Mouse (Mus musculus) c-Kit-positive CD71-negative TER-119-negative erythroid progenitor cells, embryonic 14.5 days (primary cell): ENCODE results near the gene Hs2st1.

Experiments
- DNase-seq: peaks from one replicate; pipeline ENCODE4 v3.0.0-alpha.2; 2013; ENCODE audit warnings: low read depth

The Hs2st1 gene

GRCm38 (mm10) chr3:144586731-144587130 is 16.8 kb upstream of the Hs2st1 start:
- no peak for DNase-seq

- no peak for DNase-seq
These were observed 15.0 kb upstream of the Hs2st1 start for GRCm38 (mm10) chr3:144584789-144585553.

- DNase-seq: no peak
These were observed 13.8 kb upstream of the Hs2st1 start for GRCm38 (mm10) chr3:144583789-144584188.

- no peak for DNase-seq
These were observed 12.3 kb upstream of the Hs2st1 start for GRCm38 (mm10) chr3:144582306-144582705.

DNA sequence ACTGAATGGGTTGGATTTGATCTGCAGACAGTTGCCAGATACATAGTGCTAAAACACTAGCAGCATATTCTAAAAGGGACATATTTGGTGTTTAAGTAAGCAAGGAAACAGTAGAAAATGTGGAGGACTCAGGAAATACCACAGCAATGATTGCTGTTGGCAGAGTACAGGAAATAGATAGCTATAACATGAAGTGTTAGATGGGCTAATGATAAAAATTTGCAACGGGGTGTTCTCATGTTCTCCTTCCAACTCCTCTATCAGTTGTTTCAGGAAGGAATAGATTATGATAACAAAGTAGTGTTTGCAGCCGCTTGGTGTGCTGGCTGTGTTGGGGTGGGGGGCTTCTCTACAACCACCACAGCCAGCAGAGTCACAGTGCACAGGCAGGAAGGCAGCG is 11.9 kb upstream of the Hs2st1 start:
- no peak for DNase-seq

DNA sequence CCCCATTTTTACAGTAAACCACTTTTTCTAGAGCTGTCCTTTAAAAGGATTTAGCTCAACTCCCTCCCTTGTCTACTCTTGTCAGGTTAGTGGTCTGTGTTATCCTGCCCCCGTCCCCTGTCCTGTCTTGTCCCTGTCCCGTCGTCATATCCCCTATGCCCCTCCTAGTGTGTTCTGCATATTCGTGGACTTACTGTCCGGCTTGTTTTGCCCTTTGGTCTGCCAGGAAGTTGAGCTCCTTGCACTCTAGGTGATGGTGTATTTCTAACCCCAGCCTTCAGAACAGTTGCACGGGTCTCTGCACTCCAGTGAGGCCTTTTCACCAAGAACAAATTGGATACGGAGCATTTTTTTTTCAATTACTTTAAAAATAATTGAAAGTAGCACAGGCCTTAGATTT is 10.3 kb upstream of the Hs2st1 start:
- no peak for DNase-seq

DNA sequence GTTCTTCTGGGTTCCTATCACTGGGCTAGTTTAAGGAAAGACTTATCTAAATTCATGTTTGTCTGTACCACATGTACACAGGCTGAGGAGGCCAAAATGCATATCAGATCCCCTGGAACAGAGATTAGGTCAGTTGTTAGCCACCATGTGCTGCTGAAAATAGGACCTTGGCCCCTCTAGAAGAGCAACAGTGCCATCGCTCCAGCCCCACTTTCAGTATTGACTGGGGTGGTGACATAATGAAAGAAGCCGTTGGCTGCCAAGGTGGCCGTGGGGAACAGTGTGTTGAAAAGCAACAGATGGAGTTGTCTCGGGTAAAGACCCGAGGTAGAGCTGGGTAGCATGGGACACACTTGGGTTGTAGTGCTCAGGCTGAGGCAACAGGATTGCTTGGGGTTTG is 9.8 kb upstream of the Hs2st1 start:
- no peak for DNase-seq

DNA sequence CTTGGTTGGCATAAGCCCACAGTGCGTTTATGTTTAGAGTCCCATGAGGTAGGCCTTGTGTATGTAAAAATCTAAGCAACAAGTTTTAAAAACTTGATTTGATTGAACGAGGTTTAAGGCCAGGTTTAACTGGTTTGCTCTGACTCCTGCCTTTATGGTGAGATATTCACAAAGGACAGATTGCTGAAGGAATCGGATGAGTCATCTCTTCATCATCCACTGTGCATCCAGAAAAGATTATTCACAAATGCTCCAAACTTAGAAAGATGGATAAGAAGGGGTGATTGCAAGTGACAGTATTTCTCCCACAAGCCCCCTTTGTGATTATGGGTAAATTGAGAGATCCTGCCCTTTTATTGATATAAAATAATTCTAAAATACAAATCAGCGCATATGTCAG is 8.9 kb upstream of the Hs2st1 start:
- no peak for DNase-seq

DNA sequence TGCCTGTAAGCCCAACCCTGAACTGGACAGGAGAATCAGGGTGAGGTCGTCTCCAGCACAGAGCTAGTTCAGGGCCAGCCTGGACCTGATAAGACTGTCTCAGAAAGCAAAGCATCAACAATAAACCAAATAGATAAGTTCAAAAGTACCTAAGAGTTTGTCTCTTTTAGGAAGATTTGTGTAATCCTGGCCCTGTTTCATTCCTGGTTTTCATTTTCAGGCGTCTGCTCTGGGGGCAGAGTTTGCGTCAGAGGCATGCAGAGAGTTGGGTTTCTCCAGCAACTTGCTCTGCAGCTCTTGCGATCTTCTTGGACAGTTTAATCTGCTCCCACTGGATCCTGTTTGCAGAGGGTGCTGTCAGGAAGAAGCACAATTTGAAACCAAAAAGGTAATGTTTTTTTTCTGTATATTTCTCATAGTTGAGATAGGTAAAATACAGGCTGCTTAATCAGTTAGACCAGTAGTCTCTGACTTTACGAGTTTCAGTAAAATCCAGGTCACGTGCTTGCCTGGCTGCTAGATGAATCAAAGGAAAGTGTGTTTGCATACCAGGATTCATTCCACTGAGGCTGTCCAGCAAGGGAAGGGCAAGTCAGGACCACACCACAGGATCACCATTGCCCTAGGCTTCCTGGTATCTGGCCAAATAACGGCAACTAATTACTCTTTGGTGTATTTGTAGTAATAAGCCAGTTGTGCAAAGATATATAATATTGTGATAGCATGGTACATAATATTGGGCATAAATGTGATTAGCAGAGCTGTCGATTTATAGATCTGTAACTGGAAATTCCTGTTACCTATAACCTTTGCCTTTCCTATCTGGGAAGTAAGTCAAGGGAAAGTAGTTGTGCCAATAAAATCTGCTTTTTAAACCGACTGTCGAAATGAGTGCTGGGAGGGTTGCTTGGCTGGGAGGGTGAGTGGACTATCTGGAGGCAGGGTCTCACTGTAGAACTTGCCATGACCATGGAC is 7.7 kb upstream of the Hs2st1 start:
- no peak for DNase-seq

- DNase-seq: no peak
These were observed 4.3 kb upstream of the Hs2st1 start for GRCm38 (mm10) chr3:144574256-144574655.

GRCm38 (mm10) chr3:144570816-144571487 is 971 bp upstream of the Hs2st1 start:
- no peak for DNase-seq

DNA sequence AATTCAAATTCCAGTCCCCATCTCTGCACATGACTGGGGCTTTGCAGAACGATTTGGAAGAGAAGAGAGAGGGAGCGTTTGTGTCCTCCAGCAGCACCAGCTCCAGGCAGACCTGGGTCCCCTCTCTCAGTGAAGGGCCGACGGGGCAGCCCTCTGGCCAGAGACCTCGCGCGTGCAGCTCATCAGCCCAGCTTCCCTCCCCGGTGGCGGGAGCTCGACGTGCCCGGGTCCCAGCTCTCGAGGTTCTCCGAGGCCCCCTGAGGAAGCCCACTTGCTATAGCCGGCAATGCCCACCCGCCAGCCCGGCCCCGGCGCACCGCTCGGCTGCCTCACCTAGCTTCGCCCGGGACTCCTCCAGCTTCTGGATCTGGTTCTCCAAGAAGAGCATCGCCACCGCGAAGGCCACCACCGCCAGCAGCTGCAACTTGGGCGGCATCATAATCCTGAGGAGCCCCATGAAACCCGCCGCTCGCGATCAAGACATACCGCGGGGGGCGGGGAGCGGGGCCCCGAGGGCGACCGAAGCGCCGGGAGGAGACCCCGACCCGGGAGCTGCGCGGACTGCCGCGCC is 495 bp downstream of the Hs2st1 start:
- no peak for DNase-seq

- DNase-seq: no peak
These were observed 1.1 kb downstream of the Hs2st1 start for GRCm38 (mm10) chr3:144568861-144569361.

DNA sequence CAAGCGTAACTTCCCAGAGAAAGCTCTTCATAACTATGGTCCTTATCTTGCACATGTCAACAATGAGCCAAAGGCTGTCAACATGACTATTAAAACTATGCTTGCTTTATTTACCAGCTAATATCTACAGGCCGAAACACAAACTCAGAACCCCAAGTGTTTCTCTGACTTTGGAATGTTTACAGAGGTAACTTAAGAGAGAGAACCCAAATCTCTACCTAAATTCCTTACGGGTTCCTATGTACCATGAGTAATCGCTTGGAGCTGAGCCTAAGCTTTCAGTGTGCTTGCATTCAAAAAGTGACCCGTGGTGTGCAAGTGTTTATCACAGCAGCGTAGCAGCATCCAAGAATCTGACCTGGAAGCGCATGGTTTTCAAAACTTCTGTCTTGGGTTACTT is 4.8 kb downstream of the Hs2st1 start:
- no peak for DNase-seq

DNA sequence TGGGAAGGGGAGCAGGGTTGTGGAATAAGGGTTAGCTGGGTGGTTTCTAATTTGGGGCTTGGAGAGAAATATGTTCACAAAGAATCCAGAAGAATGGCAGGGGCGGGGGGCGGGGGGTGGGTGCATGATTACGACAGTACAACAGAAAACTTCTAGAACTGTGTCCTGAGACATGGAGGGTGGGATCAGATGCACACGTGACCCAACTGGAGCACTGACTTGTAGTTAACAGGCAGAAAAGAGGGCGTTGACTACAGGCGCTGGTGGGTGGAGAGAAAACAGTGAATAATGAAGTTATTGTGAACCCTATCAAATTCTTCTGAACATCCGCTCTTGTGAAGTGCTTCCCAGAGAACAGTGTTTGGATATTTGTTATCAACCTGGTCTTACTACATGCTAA is 6.1 kb downstream of the Hs2st1 start:
- DNase-seq: no peak

GRCm38 (mm10) chr3:144561511-144562250 is 8.3 kb downstream of the Hs2st1 start:
- DNase-seq: no peak

- DNase-seq: no peak
These were observed 11.7 kb downstream of the Hs2st1 start for GRCm38 (mm10) chr3:144558274-144558673.

GRCm38 (mm10) chr3:144556625-144557324 is 13.2 kb downstream of the Hs2st1 start:
- DNase-seq: no peak

DNA sequence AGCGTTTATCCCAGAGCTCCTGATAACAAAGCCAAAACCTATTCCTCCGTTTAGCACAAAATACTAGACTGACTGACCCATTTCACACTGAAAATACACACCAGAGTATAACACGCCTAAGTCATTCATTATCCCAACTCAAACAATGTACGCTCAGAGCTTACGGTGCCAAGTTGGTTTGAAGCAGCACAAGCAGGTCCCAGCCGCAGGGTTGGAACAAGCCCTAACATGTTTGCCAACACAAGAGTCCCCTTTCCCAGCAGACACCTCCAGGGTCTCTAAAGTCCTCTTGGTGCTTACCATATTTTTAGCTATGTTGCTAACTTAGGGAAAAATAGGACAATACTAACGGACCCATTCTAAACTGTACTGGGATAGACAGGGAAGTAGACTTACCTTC is 14.8 kb downstream of the Hs2st1 start:
- DNase-seq: no peak

DNA sequence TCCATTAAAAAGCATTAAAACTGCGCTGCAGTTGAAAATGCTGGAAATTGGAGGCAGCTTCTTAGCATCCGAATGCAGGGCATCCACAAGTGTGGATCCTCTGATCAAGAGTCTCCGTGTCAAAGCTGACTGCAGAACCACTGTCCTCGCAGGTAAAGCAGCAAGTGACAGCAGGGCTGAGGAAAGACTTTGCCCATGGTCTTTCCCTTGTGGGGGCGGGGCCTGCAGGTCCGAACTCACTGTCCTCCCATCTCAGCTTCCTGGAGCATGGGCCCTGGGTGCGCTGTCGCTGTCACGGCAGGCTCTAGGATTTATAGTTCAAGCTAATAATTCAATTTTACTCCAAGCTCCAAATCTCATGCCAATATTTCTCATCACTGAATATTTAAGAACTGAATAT is 15.5 kb downstream of the Hs2st1 start:
- DNase-seq: no peak

DNA sequence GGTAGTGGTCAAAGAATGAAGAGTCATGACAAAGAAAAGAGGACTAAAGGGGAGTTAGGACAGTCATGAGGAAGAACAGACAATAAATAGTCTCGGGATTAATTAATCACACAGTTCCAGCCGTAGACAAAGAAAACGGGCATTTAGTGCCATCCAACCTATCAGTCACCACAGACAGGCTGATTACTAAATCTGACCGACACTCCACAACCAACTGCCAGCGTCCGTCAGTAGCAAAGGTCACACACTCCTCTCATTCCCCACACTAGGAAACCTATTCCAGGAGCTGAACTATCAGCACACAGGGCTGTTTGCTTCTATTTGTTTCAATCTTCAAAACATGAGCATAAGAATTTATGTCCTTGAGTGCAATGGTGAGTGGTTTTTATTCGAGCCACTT is 16.0 kb downstream of the Hs2st1 start:
- no peak for DNase-seq
